Mouse (Mus musculus) ES-E14 (cell line): Measurements from ENCODE around the gene Cradd. TPM values are rescaled to one million over a fixed set of nuclear protein-coding genes. Genes with fewer than 3 reads are reported as not detected.

Experiments
- DNase-seq: peaks from one replicate; pipeline ENCODE4 v3.0.0-alpha.2; 2013; ENCODE audit warnings: low read depth, low spot score
- H3K27ac ChIP-seq: 2 replicates; pipeline ENCODE4 v1.5.1; 2012; ENCODE audit warnings: low read depth, mild to moderate bottlenecking, low read length, moderate library complexity, mixed read lengths; ENCODE audit not compliant: poor library complexity, insufficient read depth, severe bottlenecking
- H3K36me3 ChIP-seq: 2 replicates; pipeline ENCODE4 v1.6.1; 2012; ENCODE audit warnings: mild to moderate bottlenecking, low read length, moderate library complexity, mixed read lengths; ENCODE audit not compliant: control insufficient read depth, poor library complexity, insufficient read depth, severe bottlenecking
- H3K4me1 ChIP-seq, 2 experiments: fragments of 150-350 bp in 1 of 2; sonication (generic) in 1 of 2; 2 replicates each; pipeline ENCODE4 v1.6.1; 2012; ENCODE audit warnings: low read length in 2 of 2, mild to moderate bottlenecking in 1 of 2, mixed read lengths in 1 of 2; ENCODE audit not compliant: control insufficient read depth in 2 of 2, insufficient read depth in 2 of 2, poor library complexity in 1 of 2
- H3K4me3 ChIP-seq, 2 experiments: fragments of 150-350 bp in 1 of 2; sonication (generic) in 1 of 2; 2 replicates each; pipeline ENCODE4 v1.5.1; 2012; ENCODE audit warnings: low read length in 2 of 2, low read depth in 1 of 2, mild to moderate bottlenecking in 1 of 2, mixed read lengths in 1 of 2; ENCODE audit not compliant: insufficient read depth in 1 of 2, poor library complexity in 1 of 2, severe bottlenecking in 1 of 2
- H3K9ac ChIP-seq: 2 replicates; pipeline ENCODE4 v1.6.1; 2012; ENCODE audit warnings: low read depth, mild to moderate bottlenecking, low read length, mixed read lengths; ENCODE audit not compliant: poor library complexity, insufficient read depth, severe bottlenecking
- H3K9me3 ChIP-seq: fragments of 150-350 bp; sonication (generic); 2 replicates; pipeline ENCODE4 v1.6.1; 2012; ENCODE audit warnings: low read depth, mild to moderate bottlenecking, low read length; ENCODE audit not compliant: control insufficient read depth, insufficient read depth
- CHD2 ChIP-seq: IDR thresholded peaks from 2 replicates; pipeline ENCODE4 v1.6.1; 2014; ENCODE audit warnings: mild to moderate bottlenecking, low read depth, low read length, inconsistent platforms
- HCFC1 ChIP-seq: IDR thresholded peaks from 2 replicates; pipeline ENCODE4 v1.6.1; 2012; ENCODE audit warnings: low read length, inconsistent platforms, borderline replicate concordance; ENCODE audit not compliant: insufficient read depth
- MAFK ChIP-seq: IDR thresholded peaks from 2 replicates; pipeline ENCODE4 v1.6.1; 2014; ENCODE audit warnings: mild to moderate bottlenecking, low read depth, low read length, inconsistent platforms; ENCODE audit not compliant: insufficient read depth
- ZC3H11A ChIP-seq: IDR thresholded peaks from 2 replicates; pipeline ENCODE4 v1.6.1; 2012; ENCODE audit warnings: low read depth, mild to moderate bottlenecking, inconsistent platforms, low read length, borderline replicate concordance
- ZNF384 ChIP-seq: IDR thresholded peaks from 2 replicates; pipeline ENCODE4 v1.6.1; 2012; ENCODE audit warnings: low read depth, low read length, inconsistent platforms
- in situ Hi-C, 2 experiments: fragments of 600-800 bp; cut with MboI; formaldehyde crosslinking; loops; one replicate each; pipeline ENCODE4 v1.15.1; 2025; ENCODE audit warnings: low sequenced_read_pairs in 2 of 2, inconsistent platforms in 1 of 2; ENCODE audit not compliant: unreplicated experiment in 2 of 2
- total RNA-seq: library from RNA; depleted of rRNA; stranded (reverse); fragments of 300-350 nt; gene quantifications from 2 replicates; pipeline ENCODE4 v1.2.3, GENCODE M21; 2012

The Cradd gene
- total RNA-seq, 1 experiment: 8.4 TPM

DNA sequence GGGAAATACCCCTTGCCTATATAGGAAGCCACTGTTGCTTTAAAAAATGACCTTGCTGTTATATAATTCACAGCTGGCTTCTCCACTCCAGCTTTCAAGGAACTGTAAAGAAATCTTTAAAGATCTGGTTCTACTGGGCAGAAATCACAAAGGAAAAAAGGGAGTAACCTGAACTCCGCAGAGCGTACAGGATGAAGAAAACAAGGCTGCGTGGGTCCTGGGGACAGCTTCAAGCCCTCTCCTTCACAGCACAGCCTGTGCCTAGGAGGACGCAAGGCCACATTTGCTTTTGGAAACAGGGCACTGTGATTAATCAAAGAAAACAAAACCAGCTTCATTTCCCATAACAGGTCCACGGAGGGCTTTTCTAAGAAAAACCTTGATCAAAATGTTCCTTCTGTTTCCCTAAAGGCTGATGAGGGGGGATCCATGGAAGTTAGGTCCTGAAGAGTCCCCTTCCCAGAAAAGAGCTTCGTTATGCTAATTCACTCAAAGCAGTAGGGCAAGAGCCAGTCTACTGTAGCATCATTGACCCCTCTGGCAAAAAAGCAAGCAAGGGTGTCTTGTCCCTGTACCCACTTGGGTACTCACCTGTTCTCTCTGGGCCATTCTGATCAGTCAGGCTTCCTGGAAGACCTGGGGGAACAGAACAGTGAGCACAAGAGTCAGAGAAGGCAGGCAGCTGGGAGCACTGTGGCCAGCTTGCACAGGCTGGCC lies 179.4 kb downstream of the Cradd start:
- H3K9me3 ChIP-seq: no peaks in the 10 kb centered on the region
- no peak for DNase-seq
- H3K27ac ChIP-seq: no peak overlapping the region
- peaks cover 2 to 4% of the 10 kb centered on the region in 2 experiments; a peak in 1 of 4 replicates for H3K4me1 ChIP-seq
- H3K4me3 ChIP-seq: no peak overlapping the region
- in situ Hi-C loops: no loop called here
- H3K9ac ChIP-seq: no peak overlapping the region
- H3K36me3 ChIP-seq: no peaks in the 10 kb centered on the region
- TF ChIP-seq CHD2 (no peak), ZNF384 (no peak), HCFC1 (no peak), ZC3H11A (no peak)

- DNase-seq: no peak
- Histone ChIP-seq H3K4me1 (peaks cover 2 to 4% of the 10 kb centered on the region in 2 experiments; a peak in 1 of 4 replicates), H3K4me3 (no peak overlapping the region), H3K9ac (no peak overlapping the region), H3K36me3 (no peaks in the 10 kb centered on the region), H3K9me3 (no peaks in the 10 kb centered on the region), H3K27ac (no peak overlapping the region)
- in situ Hi-C loops: no loop called here
- TF ChIP-seq ZNF384 (no peak), CHD2 (no peak), HCFC1 (no peak), ZC3H11A (no peak), MAFK (no peak)
Measured at GRCm38 (mm10) chr10:95143446-95144114, 180.4 kb downstream of the Cradd start.

GRCm38 (mm10) chr10:95142844-95143435 lies 181.0 kb downstream of the Cradd start:
- Histone ChIP-seq H3K36me3 (no peaks in the 10 kb centered on the region), H3K4me3 (no peak overlapping the region), H3K9ac (no peak overlapping the region), H3K9me3 (no peaks in the 10 kb centered on the region), H3K4me1 (peaks cover 2 to 5% of the 10 kb centered on the region in 2 experiments; a peak in 1 of 4 replicates), H3K27ac (no peak overlapping the region)
- in situ Hi-C loops: no loop called here
- no peak for DNase-seq
- TF ChIP-seq MAFK: no peak
- no peak for TF ChIP-seq ZNF384
- no peak for TF ChIP-seq HCFC1

DNA sequence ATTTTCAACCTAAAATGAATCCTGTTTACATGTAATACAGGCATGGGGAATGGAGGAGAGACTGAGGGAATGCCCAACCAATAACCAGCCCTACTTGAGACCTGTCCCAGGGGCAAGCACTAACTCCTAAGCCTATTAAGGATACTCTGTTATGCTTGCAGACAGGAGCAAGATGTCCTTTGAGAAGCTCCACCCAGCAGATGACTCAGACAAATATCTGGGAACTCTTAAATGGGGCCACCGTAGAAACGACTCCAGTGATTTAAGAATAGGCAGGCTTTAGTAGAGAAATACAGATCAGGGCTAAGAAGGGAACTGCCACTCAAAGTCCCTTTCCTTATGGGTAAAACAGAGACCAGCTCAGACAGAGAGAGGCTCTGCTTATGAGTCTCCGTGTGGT lies 182.9 kb downstream of the Cradd start:
- H3K4me3 ChIP-seq: no peak overlapping the region
- H3K9me3 ChIP-seq: no peaks in the 10 kb centered on the region
- DNase-seq: no peak
- H3K36me3 ChIP-seq: no peaks in the 10 kb centered on the region
- H3K4me1 ChIP-seq: 0 out of 4 replicates have a peak, but pooled peaks cover 0 to 5% of the 10 kb centered on the region in 2 experiments
- no peak for TF ChIP-seq ZC3H11A
- TF ChIP-seq HCFC1: no peak
- TF ChIP-seq ZNF384: no peak
- no peak for TF ChIP-seq MAFK
- TF ChIP-seq CHD2: no peak
- in situ Hi-C loops: no loop called here
- H3K9ac ChIP-seq: no peak overlapping the region
- no peak overlapping the region for H3K27ac ChIP-seq
